Mouse (Mus musculus) cerebellum, postnatal 4 days (tissue): ENCODE results near the gene Rph3a.
"Not testable (repeated sequence)": the region's sequence is repeated elsewhere in the genome, so short reads cannot be mapped to it uniquely, and the experiment has no call there.

Source experiments
- DNase-seq, 2 experiments: peaks; one replicate each; pipeline ENCODE4 v3.0.0; 2022; ENCODE audit warnings: low spot score in 2 of 2, mixed read lengths in 1 of 2

Gene Rph3a

DNA sequence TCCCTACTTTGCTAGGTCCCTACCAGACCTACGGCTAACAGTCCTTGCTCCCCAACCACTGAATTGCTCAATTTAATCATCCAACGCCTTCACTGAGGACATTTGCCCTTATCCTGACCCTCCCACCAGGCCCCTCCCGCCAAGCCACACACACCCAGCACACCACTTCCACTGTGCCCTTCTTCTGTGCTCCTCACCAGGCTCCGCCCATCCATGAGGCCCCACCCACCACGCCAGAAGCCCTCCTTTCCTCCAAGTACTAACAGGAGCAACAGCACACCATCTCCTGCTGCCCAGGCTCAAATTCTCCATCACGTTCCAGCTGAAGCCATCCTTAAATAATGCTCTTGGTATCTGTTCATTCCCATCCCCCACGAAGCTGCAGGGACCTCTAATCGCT is 35.4 kb downstream of the Rph3a start:
- DNase-seq: no peak

DNA sequence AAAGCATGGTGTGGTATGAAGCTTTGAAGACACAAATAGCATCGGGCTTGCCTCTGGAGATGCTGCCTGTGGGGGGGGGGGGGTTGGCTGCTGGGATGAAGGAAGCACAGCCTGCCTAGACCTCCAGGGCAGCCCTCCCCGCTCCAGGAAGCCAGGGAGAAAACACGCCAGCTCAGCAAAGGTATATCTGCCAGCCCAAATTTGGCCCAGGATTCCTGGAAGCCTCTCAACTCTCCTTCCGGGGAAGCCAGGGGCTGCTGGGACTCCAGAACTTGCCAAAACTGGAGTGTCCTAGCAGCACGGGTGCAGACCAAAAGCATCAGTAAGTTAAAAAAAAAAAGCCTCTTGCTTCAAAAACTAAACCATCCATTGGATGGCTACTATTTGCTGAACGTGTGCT is 37.6 kb downstream of the Rph3a start:
- DNase-seq: no peak

GRCm38 (mm10) chr5:120971326-120971725 is 38.6 kb downstream of the Rph3a start:
- DNase-seq: no peak

GRCm38 (mm10) chr5:120969703-120970102 is 40.2 kb downstream of the Rph3a start:
- peak in 1 of 2 experiments; percentile 72 for DNase-seq

GRCm38 (mm10) chr5:120968799-120969198 is 41.1 kb downstream of the Rph3a start:
- DNase-seq: no peak

DNA sequence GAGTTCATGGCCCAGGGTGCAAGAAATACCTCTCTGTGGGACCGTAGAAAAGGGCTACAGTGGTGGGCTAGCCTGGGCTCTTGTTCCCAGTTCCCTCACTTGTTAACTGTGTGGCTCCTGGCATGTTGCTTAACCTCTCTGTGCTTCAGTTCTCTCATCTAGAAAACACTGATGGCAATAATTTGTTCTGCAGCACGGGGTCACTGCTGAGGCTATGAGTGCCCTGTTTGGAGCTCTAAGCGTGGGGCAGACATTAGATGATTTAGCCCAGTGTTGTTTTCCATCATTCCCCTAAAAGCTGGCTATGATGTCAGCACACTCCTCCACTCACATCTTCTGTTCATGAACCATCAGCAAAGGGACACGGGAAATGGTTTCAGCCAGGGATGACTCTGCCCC is 41.8 kb downstream of the Rph3a start:
- DNase-seq: no peak

DNA sequence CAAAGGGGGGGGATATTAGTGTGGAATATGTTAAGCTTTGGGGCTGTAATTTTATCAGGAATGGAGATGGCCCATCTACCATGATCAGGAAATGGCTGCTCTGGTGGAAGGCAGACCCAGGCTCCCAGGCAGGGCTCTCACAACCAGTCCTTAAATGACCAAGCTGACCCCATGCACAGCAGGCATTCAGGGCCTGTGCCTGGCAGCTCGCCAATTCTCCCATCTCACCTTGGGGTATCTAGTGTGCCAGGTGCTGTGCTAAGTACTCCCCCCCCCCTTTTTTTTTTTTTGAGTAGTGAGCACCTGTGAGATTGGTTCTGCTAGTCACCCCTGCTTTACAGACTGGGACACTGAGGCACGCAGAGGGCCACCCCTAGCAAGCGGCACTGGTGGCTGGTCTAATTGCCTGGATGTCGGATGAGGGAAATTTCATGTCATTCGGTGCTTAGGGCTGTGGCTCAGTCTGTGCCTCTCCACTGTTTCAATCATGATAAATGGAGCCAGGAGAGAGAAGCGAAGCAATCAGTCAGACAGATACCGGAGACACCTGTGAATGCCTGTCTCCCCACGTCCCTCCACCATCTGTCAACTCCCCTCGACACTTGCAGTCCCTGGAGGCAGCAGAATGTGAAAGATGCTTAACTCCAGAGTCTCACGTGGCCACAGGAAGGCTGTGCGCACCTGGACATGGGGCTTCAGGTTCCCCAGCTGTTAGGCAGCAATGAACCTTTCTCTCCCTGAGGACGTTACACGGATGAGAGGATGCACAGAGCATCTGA is 42.3 kb downstream of the Rph3a start:
- DNase-seq: no peak

GRCm38 (mm10) chr5:120966894-120967293 is 43.0 kb downstream of the Rph3a start:
- DNase-seq: no peak

- DNase-seq: peak in 1 of 2 experiments; percentile 37
Measured at GRCm38 (mm10) chr5:120966156-120966555, 43.7 kb downstream of the Rph3a start.

DNA sequence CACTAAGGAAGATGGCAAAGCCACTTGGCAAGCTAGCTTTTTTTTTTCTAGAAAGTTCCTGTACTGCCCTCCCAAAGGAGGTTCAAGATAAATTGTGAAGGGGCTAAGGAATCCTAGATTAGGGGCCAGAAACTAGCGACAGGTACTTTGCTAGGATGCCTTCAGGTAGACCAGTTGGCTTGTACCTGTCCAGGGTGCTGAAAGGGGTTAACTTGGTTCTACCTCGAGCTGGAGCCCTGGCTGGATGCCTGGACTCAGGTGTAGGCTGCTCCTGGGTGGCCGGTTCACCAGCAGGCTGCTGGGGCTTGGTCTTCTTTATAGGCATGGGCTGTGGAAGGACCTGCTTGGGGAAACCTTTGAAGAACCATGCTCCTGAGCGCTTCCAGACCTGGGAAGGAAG is 48.9 kb downstream of the Rph3a start:
- DNase-seq: no peak

DNA sequence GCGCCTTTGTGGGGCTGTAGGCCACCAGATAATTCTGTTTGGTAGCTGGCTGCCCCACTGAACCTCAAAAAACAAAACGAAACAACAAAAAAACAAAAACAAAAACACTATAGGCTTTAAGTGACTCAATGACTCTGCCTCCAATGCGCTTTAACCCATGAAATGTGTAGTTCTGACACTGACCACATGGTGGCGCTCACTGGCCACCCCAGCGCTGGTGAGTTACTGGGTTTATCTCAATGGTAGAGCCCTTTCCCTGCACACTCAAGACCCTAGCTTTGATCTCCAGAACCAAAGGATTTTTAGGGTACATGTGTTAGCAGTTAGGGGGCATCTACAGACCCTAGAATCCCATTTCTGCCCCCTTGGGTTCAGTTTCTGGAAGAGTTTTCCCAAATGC is 55.9 kb downstream of the Rph3a start:
- peak in 1 of 2 experiments; percentile 72 for DNase-seq

GRCm38 (mm10) chr5:120952242-120952770 is 57.6 kb downstream of the Rph3a start:
- no peak for DNase-seq

GRCm38 (mm10) chr5:120942076-120942475 is 67.8 kb downstream of the Rph3a start:
- no peak for DNase-seq

DNA sequence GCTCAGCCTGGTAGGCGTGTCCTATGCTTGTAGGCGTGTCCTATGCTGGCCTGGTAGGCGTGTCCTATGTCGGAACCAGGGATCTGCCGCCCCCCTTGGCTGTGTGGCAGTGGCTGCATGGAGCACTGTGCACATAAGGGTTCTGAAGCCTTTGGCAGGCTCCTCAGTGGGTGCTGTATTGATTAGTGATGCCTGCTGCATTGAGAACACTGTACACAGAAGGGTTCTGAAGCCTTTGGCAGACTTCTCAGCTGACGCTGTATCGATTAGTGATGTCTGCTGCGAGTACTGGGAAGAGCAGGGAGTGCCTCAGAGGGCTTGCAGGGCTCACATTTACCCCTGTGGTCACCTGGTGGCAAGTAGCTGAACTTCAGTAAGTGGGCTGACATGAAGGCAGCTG is 71.3 kb downstream of the Rph3a start:
- DNase-seq: no peak

DNA sequence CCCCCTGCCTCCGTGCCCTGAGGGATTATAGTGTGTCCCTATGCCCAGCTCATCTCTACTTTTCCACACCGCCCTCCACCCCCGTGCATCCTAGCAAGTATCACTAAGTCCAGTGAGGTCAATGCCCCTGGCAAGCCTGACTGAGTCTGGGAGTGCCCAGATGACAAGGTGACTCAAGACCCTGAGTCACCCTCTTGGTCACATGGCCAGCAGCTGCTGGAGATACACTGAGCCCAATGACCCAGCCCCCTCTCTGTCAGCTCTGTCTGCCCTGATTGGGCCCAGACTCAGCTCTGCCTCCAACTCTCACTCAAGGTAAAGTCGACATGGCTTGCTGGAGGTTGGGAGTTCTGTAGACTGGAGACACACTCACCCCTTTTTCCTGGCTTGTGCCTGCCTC is 72.1 kb downstream of the Rph3a start:
- DNase-seq: no peak

DNA sequence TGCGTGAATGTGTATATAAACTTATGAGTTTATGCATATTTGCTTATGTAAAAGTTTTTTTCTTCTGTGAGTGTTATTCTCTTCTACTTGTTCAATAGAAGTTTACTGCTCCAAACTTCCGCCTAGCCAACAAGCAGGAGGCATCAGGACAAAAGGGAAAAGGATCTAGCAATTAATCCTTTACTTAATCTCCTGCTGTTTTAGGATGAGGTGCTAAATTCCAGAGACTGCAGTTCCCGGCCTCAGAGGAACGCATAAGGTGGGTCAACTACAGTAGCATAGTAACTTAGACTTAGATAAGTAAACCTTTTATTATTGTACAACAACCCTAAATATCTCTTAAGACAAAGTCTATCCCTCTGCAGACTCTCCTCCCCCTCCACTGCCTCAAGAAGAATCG is 75.9 kb downstream of the Rph3a start:
- DNase-seq: no peak

- no peak for DNase-seq
Measured at GRCm38 (mm10) chr5:120927036-120927435, 82.9 kb downstream of the Rph3a start.

DNA sequence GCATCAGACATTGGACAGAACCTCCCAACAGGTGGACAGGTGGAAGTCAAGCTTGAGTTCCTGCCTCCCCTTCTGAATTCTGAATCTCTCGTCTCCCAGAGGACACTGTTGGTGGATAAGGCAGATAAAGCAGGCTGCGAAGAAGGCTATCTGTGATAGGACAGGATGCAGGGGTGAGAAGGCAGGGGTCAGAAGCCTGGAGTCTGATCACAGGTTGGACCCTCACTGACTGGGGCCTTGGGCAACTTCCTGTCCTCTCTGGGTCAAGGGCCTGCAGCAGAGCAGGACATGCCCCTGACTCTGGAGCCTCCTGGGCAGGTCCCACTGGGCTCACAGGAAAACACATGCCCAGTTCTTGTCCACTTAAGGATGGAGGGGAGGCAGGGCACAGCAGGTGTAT is 83.6 kb downstream of the Rph3a start:
- DNase-seq: not testable (repeated sequence)

DNA sequence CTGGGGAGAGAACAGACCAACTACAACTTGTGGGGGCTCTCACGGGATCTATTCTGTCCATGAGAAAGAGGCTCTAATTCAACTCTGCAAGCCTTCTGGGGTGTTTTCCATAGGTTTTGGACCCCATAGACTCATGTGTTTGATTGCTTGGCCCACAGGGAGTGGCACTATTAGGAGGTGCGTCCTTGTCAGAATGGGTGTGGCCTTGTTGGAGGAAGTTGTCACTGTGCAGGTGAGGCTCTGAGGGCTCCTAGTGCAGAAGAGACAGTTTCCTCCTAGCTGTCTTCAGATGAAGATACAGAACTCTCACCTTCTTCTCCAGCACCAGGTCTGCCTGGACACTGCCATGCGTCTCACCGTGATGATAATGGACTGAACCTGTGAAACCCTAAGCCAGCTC is 85.4 kb downstream of the Rph3a start:
- DNase-seq: not testable (repeated sequence)

DNA sequence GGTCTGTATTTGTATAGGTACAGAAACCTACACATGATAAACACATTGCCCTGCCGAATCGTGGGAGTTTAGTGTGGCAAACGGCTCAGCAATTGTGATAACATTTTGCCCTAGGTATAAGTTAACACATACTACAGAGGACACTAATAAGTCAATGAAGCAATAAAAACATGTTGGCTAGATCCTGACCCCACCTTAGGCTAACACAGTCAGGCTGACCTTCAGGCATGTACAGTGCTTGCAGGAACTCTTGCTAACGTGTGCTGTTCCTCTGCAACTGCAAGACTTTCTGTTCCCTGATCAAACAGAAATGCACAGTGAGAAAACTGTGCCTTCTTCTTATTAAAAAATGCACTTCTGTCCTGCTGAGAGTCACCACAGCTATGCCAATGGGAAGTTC is 85.9 kb downstream of the Rph3a start:
- DNase-seq: no peak

DNA sequence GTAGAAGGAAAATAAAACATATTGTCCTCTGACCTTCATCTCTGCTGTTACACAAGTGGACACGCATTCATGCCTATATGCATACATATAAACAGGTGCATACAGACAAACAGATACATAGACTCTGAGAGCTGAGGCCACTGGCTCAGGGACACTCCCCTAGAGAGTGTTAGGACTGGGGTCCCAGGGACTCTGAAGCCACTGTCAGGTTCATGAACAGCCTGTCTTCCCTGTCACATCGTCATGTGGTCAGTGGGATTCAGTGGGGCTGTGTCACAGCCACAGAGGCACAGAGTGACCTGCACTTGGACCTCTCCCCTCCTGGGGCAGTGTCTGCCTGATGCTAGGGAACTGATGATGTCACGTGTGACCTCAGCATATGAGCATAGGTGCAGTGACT is 89.6 kb downstream of the Rph3a start:
- no peak for DNase-seq

DNA sequence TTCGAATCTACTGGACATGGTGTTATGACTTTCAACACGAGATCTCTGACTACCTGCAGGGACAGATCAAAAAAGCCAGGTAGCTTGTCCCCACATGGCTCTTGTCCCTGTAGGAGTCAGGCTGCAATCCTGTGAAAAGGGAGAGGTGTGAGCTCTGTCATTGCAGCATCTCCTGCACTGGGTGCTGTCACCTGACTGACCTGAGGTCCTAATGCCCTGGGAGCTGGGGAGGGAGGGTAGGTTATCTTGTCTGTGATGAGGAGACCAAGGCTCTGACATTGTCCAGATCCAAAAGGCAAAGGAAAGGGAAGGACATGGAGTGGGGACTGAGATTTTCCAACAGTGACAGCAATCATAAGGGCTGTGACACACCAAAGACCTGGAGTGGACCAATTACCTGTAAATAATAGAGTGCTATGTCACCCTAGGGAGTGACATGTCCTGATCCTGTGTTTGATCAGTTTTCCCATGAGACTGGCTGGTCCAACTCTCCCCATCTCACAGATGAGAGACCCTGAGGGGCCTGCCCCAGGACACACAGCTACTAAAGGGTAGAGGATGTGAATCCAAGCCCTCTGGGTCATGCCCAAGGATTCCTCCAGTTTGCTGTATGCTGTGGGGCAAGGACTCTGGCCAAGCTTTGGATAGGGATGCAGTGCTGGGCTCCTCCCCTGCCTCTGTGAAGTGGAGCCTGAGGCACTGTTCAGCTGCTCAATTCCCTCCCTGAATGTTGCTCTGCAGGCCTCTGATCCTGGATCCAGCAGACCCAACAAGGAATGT is 90.5 kb downstream of the Rph3a start:
- not testable (repeated sequence) for DNase-seq

DNA sequence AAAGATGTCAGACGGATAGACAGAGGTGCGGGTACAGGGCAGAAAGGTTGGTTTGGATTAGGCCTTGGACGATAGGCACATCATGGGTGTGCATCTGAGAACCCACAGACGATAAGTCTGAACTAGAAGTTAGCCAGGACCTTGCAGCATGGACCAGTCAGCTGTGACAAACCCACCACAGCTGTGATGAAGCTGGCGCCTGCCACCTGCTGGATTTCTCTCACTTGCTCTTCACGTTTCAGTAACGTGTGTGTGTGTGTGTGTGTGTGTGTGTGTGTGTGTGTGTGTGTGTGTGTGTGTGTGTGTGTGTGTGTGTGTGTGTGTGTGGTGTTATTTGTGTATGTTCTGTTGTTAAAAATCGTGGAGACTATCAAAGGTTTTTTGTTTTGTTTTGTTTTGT is 95.7 kb downstream of the Rph3a start, which contains the start of gene Oas1d:
Gene Oas1d (plus strand): TSS at position 333 of the 400 bp plus-strand sequence.
- not testable (repeated sequence) for DNase-seq
